Comparison of ENCODE assay signal across 21 mouse cellular contexts in genomic region chr16:15251686-15252085, GRCm38 (mm10).
DNase-seq lines count a peak whose midpoint lies in the region; ATAC-seq and TF ChIP-seq lines count a peak whose summit lies in the region.
"Had no signal": no experiment of that assay in that cellular context is flagged by ENCODE, and none has a peak within 500 bp of the region (broad histone marks: within the 10 kb centered on the region; RNA-seq: fewer than 3 reads in every experiment).

No protein-coding gene starts in this region.

- no peak overlapping the region for H3K9ac ChIP-seq in kidney, embryonic 14.5 days (ENCODE audit: low read depth, low read length)
- no peak overlapping the region for H3K9ac ChIP-seq in lung, embryonic 16.5 days (ENCODE audit: low read length)
- H3K9ac ChIP-seq: forebrain, embryonic 13.5 days; hindbrain, embryonic 14.5 days; limb, embryonic 12.5 days; liver, embryonic 13.5 days; lung, embryonic 15.5 days had no signal

- no peak overlapping the region for H3K4me2 ChIP-seq in kidney, embryonic 14.5 days (replicated peaks; ENCODE audit: low read depth, low read length)
- no peak overlapping the region for H3K4me2 ChIP-seq in lung, embryonic 16.5 days (ENCODE audit: low read depth, low read length)
- peak overlapping the region; percentile 62 for H3K4me2 ChIP-seq in myocyte (ENCODE audit: low read depth)
- H3K4me2 ChIP-seq: forebrain, embryonic 13.5 days; hindbrain, embryonic 14.5 days; limb, embryonic 12.5 days; liver, embryonic 13.5 days; lung, embryonic 15.5 days; midbrain, embryonic 11.5 days had no signal

- no peak for ATAC-seq in kidney, embryonic 14.5 days (ENCODE audit: low FRiP score, low TSS enrichment)
- ATAC-seq in lung, embryonic 16.5 days (ENCODE audit: low read depth): peak; percentile 61
- ATAC-seq: CD4-positive, CD25-positive, alpha-beta regulatory T cell, adult 4 months; forebrain, embryonic 13.5 days; inflammation-experienced regulatory T-cells, adult 6 months had no signal

- H3ac ChIP-seq in myocyte (ENCODE audit: control insufficient read depth, insufficient read length): no peak overlapping the region

- H3K27ac ChIP-seq in kidney, embryonic 14.5 days (ENCODE audit: low read depth, low read length): peak overlapping the region; percentile 24; the same call in 1 of the 2 replicates
- no peak overlapping the region for H3K27ac ChIP-seq in lung, embryonic 16.5 days (ENCODE audit: low read length)
- H3K27ac ChIP-seq: forebrain, embryonic 13.5 days; hindbrain, embryonic 14.5 days; layer of hippocampus, adult 2 months; limb, embryonic 12.5 days; liver, embryonic 13.5 days; lung, embryonic 15.5 days had no signal

- WGBS in kidney, embryonic 14.5 days: 73% methylated on average over 2 of the region's 2 CpGs
- WGBS in lung, embryonic 16.5 days: 52% methylated on average over 2 of the region's 2 CpGs

- H3K4me3 ChIP-seq in kidney, embryonic 14.5 days (ENCODE audit: low read length): no peak overlapping the region
- H3K4me3 ChIP-seq in lung, embryonic 16.5 days (ENCODE audit: low read length): no peak overlapping the region
- H3K4me3 ChIP-seq in myocyte: no peak overlapping the region
- H3K4me3 ChIP-seq: forebrain, embryonic 13.5 days; layer of hippocampus, adult 2 months; limb, embryonic 12.5 days; liver, embryonic 13.5 days; lung, embryonic 15.5 days had no signal

- no peaks in the 10 kb centered on the region for H3K36me3 ChIP-seq in kidney, embryonic 14.5 days (ENCODE audit: control insufficient read depth, insufficient read depth, low read length)
- H3K36me3 ChIP-seq in lung, embryonic 16.5 days (ENCODE audit: control insufficient read depth, insufficient read depth, low read length): no peaks in the 10 kb centered on the region
- no peaks in the 10 kb centered on the region for H3K36me3 ChIP-seq in myocyte (ENCODE audit: control insufficient read depth, insufficient read depth)
- H3K36me3 ChIP-seq: limb, embryonic 12.5 days; liver, embryonic 13.5 days; lung, embryonic 15.5 days had no signal

- no peaks in the 10 kb centered on the region for H3K79me2 ChIP-seq in myocyte (ENCODE audit: control insufficient read depth, insufficient read depth)

- H3K9me3 ChIP-seq in kidney, embryonic 14.5 days (ENCODE audit: control insufficient read depth, low read length): no peaks in the 10 kb centered on the region
- no peaks in the 10 kb centered on the region for H3K9me3 ChIP-seq in lung, embryonic 16.5 days (ENCODE audit: control insufficient read depth, low read length)
- H3K9me3 ChIP-seq: forebrain, embryonic 13.5 days; limb, embryonic 12.5 days; liver, embryonic 13.5 days; lung, embryonic 15.5 days had no signal

- 0 out of 2 replicates have a peak, but pooled peaks cover 4% of the 10 kb centered on the region for H3K4me1 ChIP-seq in kidney, embryonic 14.5 days (ENCODE audit: control insufficient read depth, insufficient read depth, low read length)
- peaks cover 6% of the 10 kb centered on the region for H3K4me1 ChIP-seq in lung, embryonic 16.5 days (replicated peaks; ENCODE audit: control insufficient read depth, insufficient read depth, low read length)
- H3K4me1 ChIP-seq: forebrain, embryonic 13.5 days; limb, embryonic 12.5 days; liver, embryonic 13.5 days had no signal

- no peak for DNase-seq in kidney, adult 18-20 months
- no peak for DNase-seq in lung, adult 18-20 months
- peak; percentile 80 for DNase-seq in NIH3T3 (ENCODE audit: low read depth)
- no peak for DNase-seq in left cerebral cortex, adult 18-20 months (ENCODE audit: low spot score in 2 of 2)
- DNase-seq: adrenal gland, postnatal 14 days; cerebellum, adult 9-11 months; gastrocnemius, postnatal 36 days; heart, postnatal 4 days; kidney, postnatal 14 days; liver, embryonic 13.5 days had no signal

- no peak for TF ChIP-seq POLR2A in myocyte (IDR thresholded peaks at IDR 0.05; ENCODE audit: insufficient read length, low read depth)

- no peaks in the 10 kb centered on the region for H3K27me3 ChIP-seq in kidney, embryonic 14.5 days (ENCODE audit: control insufficient read depth, insufficient read depth, low read length)
- no peaks in the 10 kb centered on the region for H3K27me3 ChIP-seq in lung, embryonic 16.5 days (ENCODE audit: control insufficient read depth, insufficient read depth, low read depth, low read length)
- no peaks in the 10 kb centered on the region for H3K27me3 ChIP-seq in myocyte (ENCODE audit: control insufficient read depth, insufficient read depth, insufficient read length)
- H3K27me3 ChIP-seq: forebrain, embryonic 13.5 days; limb, embryonic 12.5 days; liver, embryonic 13.5 days; lung, embryonic 15.5 days had no signal

TF ChIP-seq in myocyte, 11 proteins besides CTCF, POLR2A, EP300 and RAD21:
- TF ChIP-seq TCF3 (IDR thresholded peaks at IDR 0.05; ENCODE audit: insufficient read length, low read depth) (no peak), TCF12 (IDR thresholded peaks at IDR 0.05; ENCODE audit: insufficient read depth, poor library complexity, severe bottlenecking) (no peak), USF1 (IDR thresholded peaks at IDR 0.05; ENCODE audit: low read depth) (no peak), POLR2AphosphoS2 (IDR thresholded peaks at IDR 0.05; ENCODE audit: insufficient read length, low read depth) (no peak), REST (IDR thresholded peaks at IDR 0.05; ENCODE audit: insufficient read depth, insufficient read length) (no peak), MYOG (IDR thresholded peaks at IDR 0.05; ENCODE audit: control insufficient read depth in 1 of 3, insufficient read depth in 1 of 3, insufficient read length in 2 of 3, low read depth in 2 of 3) (peak in 1 of 3 experiments; percentile 16), MYOD1 (IDR thresholded peaks at IDR 0.05; ENCODE audit: control insufficient read depth in 1 of 3, insufficient read length in 2 of 3, low read depth in 2 of 3) (peak in 1 of 3 experiments; percentile 40), MAX (IDR thresholded peaks at IDR 0.05; ENCODE audit: low read depth) (no peak), CEBPB (IDR thresholded peaks at IDR 0.05; ENCODE audit: insufficient read depth, poor library complexity, severe bottlenecking) (no peak)
